Mouse (Mus musculus) spleen, adult 2 months (tissue): Measurements from ENCODE around the gene Slu7.

Experiments
- CTCF ChIP-seq: fragments of 200-500 bp; IDR thresholded peaks from 2 replicates; pipeline ENCODE4 v1.5.1; 2011; ENCODE audit warnings: mild to moderate bottlenecking, inconsistent platforms; ENCODE audit not compliant: insufficient read depth, insufficient read length, insufficient replicate concordance; ENCODE audit errors: extremely low read depth
- POLR2A ChIP-seq: fragments of 200-500 bp; IDR thresholded peaks from 2 replicates; pipeline ENCODE4 v1.6.1; 2011; ENCODE audit warnings: low read depth, low read length, inconsistent platforms

GRCm38 (mm10) chr11:43484057-43484456 is 50.5 kb downstream of the Slu7 start:
- no peak for TF ChIP-seq POLR2A
- no peak for TF ChIP-seq CTCF
